Mouse (Mus musculus) left cerebral cortex, adult 2 months (tissue): ENCODE measurements around the gene Rrp1. TPM values are rescaled to one million over a fixed set of nuclear protein-coding genes. Genes with fewer than 3 reads are reported as not detected.

Experiments used
- DNase-seq, 2 experiments: peaks; one replicate each; pipeline ENCODE4 v3.0.0; 2021 to 2022; ENCODE audit warnings: low spot score in 2 of 2, mixed read lengths in 1 of 2; ENCODE audit errors: extremely low spot score in 1 of 2
- H3K27ac ChIP-seq: fragments of 200-600 bp; 2 replicates; pipeline ENCODE4 v1.8.1; 2022
- H3K4me3 ChIP-seq: fragments of 200-600 bp; 2 replicates; pipeline ENCODE4 v1.8.1; 2022
- CTCF ChIP-seq: fragments of 200-600 bp; IDR thresholded peaks from 2 replicates; pipeline ENCODE4 v1.8.1; 2022; ENCODE audit warnings: antibody characterized with exemption, mild to moderate bottlenecking, moderate library complexity
- intact Hi-C: fragments of 180-260 bp; cut with DNase I; formaldehyde crosslinking; loops from one replicate; pipeline ENCODE4 v1.15.1; 2025
- long read RNA-seq, 2 experiments: library from polyadenylated mRNA; stranded (forward); transcript quantifications; one replicate each; pipeline ENCODE4 v2.0.0; 2021; ENCODE audit warnings: borderline mapping rate in 2 of 2
- total RNA-seq, 2 experiments: library from RNA; stranded (reverse); gene quantifications; 2 replicates each; pipeline ENCODE4 v1.2.3; 2021

Gene Rrp1
- 100 to 1,000 TPM; 339 to 348 TPM for total RNA-seq
- long read RNA-seq, experiment 1, partial matches to known transcripts = 14 of 43 reads
- long read RNA-seq, experiment 1, other reads (novel, unspliced or antisense) = 29 of 43 reads
- long read RNA-seq, experiment 2, partial matches to known transcripts = 9 of 25 reads
- long read RNA-seq, experiment 2, other reads (novel, unspliced or antisense) = 16 of 25 reads

DNA sequence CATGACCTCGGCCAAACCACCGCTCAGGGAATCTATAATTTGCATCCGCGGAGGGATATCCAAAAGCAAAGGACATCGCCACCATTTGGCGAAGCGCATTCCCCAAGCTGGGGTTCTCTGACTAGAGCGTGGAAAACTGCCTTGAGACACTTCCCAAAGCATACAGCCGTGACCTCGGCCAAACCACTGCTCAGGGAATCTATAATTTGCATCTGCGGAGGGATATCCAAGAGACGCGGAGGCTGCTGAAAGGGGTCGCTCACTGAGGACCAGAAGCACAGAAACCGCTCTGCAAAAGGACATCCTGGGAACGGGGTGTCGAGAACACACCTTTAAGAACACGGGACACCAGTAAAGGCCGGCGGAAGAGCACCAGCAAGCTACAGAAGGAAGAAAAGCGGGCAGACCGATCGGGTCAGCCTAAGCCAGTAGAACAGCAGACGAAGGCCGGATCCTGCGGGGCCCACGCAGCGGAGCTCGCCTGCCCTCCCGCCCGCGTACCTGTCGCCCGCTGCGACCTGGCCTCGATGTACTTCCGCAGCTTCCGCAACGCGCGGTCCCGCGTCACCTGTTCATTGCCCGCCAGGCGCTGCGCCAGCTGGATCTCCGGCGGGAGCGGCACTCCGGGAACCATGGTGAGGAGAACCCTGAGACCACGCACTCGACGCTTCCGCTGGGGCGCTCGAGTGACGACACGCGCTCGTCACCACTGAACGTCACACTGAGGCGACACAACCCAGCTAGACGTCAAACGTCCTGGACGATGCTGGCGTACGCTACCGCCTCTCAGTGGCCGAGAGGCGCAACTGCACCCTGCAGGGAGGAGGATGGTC is at the start of gene Rrp1:
TSS of gene Rrp1 (minus strand) at position 725 of the 833 bp plus-strand sequence.
- peak; percentile 95 to 98 for DNase-seq

DNA sequence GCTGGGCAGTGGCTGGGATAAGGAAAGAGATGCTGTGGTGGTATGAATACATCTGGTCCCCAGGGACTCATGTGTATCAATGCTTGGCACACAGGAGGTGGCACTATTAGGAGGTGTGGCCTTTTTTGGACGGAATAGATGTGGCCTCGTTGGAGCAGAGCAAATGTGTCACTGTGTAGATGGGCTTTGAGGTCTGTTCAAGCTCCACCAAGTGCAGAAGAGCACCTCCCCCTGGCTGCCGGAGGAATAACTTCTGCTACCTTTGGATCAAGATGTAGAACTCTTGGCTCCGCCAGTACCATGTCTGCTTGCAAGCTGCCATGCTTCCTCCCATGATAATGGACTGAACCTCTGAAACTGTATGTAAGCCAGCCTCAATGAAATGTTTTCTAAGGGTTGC is 48.9 kb upstream of the Rrp1 start:
- Histone ChIP-seq H3K4me3 (no peak overlapping the region), H3K27ac (no peak overlapping the region)
- DNase-seq = no peak
- TF ChIP-seq CTCF = peak; percentile 48
- intact Hi-C loops = no loop called here

More for the DNA sequence above, at the start of gene Rrp1:
- Histone ChIP-seq H3K27ac (peak within 1 kb of the TSS; percentile 85), H3K4me3 (peak within 1 kb of the TSS; percentile 95)
- intact Hi-C loops = loop anchor here (5.0 kb wide), 1 partner anchor 225 kb away; the partner anchor contains the start of gene Pwp2
- TF ChIP-seq CTCF = peak; percentile 100

- intact Hi-C loops = no loop called here
- H3K4me3 ChIP-seq = no peak overlapping the region
- TF ChIP-seq CTCF = no peak
- no peak for DNase-seq
- peak overlapping the region; percentile 72 for H3K27ac ChIP-seq
Measured at GRCm38 (mm10) chr10:78460463-78460862, 47.6 kb upstream of the Rrp1 start.

DNA sequence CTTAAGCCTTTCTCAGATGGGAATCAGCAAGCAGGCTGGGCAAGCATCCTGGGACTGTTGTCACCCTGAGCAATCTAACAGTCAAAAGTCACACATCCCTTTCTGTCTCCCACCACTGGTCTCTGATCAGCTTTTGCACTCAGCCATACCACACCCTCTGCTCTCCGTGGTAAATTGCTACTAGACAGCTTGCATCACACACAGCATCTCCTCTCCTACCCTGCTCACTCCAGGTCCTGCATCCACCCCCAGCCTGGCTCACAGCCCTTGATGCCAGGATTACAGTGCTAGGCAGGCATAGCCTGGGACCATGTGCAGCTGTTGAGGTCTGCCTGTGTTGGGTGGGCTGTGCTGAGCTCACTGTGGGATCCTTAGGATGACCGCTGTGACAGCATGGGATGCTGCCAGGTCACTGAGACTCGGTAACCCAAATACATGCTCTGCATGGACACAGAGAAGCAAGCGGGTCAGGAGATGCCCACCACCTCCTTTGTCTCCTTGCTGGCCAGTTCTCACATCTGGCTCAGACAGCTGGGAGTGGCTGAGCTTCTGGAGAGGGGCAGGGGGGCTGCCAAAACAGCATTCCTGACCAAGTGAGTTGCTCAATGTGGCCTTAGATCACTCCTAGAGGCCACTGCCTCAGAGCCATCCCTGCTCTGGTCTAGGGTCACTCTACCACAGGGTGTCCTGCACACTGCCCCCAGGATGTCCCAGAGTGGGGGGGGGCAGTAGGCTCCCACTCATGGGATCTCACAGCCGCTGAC is 45.7 kb upstream of the Rrp1 start:
- no peak for DNase-seq
- no peak for TF ChIP-seq CTCF
- peak overlapping the region; percentile 66 for H3K27ac ChIP-seq

DNA sequence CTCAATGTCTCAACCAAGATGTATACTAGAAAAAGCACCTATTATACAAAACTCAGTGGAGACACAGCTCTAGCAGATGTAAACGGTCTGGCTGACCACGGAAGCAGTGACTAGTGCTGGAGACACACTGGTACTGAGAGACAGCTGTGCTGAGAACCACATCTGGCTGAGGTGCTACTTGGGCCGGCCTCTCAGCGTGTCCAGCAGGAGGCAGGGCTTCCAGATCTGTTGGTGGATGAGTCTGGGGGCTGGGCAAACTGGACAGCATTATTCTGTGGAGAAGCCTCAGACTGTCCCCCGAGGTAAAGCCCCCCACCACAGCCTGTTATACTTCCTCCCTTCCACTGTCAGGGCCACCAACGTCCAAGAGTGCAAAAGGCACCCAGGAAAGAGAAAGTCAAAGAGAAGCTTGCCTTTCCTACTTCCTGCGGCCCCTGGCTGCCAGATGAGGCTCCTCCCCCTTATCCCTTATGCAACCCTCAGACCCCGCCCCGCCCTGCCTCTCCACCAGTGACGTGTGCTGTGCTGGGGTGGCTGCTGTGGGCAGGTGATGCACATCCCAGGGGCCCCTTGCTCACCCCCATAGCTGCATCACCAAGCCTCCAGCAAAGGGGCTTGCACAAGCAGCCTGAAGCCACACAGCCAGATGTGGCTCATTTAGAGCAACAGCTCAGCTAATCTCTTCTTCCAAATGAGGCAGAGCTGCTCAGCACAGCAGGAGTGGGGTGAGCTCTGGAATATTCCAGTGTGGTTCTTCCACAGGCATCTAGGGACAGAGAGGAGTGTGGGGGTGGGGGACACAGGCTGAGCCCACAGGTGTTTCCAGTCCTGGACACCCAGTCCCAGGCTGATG is 44.9 kb upstream of the Rrp1 start:
- peak in 1 of 2 experiments; percentile 63 for DNase-seq
- no peak overlapping the region for H3K4me3 ChIP-seq
- H3K27ac ChIP-seq = peak overlapping the region; percentile 66
- intact Hi-C loops = no loop called here
- no peak; the same call in 1 of the 2 replicates for TF ChIP-seq CTCF

More for the DNA sequence above, 45.7 kb upstream of the Rrp1 start:
- intact Hi-C loops = no loop called here
- H3K4me3 ChIP-seq = no peak overlapping the region

DNA sequence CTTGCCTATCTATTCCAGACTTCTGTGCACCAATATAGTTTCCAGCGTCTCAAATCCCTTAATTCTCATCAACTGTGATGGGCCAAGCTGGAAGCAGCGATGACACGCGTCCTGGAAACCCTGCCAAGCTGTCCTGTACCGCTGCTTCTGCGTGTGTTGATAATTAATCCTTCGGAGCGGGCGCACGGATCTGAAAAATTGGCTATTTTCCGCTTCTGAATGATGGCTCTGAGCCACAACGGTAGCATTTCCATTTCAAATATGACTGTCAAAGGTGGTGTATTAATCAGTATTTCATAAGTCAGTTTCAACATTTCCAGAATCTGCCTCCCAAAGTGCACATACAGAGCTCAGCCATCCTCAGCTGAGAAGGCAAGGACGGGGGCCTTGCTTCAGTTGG is 43.9 kb upstream of the Rrp1 start:
- intact Hi-C loops = no loop called here
- no peak for TF ChIP-seq CTCF
- peak overlapping the region; percentile 66 for H3K27ac ChIP-seq
- no peak overlapping the region for H3K4me3 ChIP-seq
- DNase-seq = no peak

- no peak overlapping the region for H3K4me3 ChIP-seq
- H3K27ac ChIP-seq = peak overlapping the region; percentile 79
- intact Hi-C loops = no loop called here
- TF ChIP-seq CTCF = no peak
- DNase-seq = no peak
Measured at GRCm38 (mm10) chr10:78452641-78453040, 39.8 kb upstream of the Rrp1 start.

GRCm38 (mm10) chr10:78450761-78451160 is 37.9 kb upstream of the Rrp1 start:
- Histone ChIP-seq H3K4me3 (no peak overlapping the region), H3K27ac (no peak overlapping the region)
- no peak for DNase-seq
- TF ChIP-seq CTCF = peak; percentile 41
- intact Hi-C loops = no loop called here

DNA sequence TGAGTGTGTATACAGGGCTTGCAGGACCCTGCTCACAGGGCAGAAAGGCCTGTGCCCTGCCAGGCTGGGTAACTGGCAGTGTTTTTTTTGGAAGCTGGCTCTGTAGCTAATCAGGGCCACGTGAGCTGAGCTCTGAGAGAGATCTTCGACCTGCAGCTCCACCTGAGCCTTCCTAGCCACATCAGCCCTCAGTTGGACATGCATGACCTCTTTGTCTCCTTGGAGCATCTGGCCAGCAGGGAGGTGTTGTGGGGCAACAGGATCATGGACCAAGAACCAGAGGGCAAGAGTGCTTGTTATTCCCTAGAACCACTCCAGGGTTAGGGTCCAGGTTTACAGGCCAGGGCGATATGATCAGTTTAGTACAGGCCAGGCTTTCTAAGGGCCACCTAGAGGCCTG is 34.6 kb upstream of the Rrp1 start:
- intact Hi-C loops = no loop called here
- no peak for TF ChIP-seq CTCF
- H3K27ac ChIP-seq = no peak overlapping the region

DNA sequence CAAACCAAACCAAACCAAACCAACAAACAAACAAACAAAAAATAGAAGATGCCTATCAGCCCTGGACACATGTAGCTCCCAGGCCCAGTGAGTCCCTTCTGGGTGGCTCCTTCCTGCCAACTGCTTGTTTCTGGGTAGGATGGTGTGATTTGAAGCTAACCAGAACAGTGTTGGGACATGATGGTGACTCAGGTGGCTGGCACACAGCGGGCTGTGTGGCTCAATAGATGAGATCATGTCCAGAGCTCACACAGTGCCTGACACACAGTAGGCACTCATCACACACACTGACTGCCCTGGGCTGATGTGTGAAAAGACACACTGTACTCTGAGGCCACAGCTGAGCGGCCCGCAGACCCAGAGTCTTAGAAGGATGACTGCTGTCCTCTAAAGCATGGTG is 33.4 kb upstream of the Rrp1 start:
- TF ChIP-seq CTCF = no peak
- intact Hi-C loops = no loop called here
- Histone ChIP-seq H3K27ac (no peak overlapping the region), H3K4me3 (no peak overlapping the region)
- no peak for DNase-seq

More for the DNA sequence above, 34.6 kb upstream of the Rrp1 start:
- DNase-seq = no peak
- no peak overlapping the region for H3K4me3 ChIP-seq

DNA sequence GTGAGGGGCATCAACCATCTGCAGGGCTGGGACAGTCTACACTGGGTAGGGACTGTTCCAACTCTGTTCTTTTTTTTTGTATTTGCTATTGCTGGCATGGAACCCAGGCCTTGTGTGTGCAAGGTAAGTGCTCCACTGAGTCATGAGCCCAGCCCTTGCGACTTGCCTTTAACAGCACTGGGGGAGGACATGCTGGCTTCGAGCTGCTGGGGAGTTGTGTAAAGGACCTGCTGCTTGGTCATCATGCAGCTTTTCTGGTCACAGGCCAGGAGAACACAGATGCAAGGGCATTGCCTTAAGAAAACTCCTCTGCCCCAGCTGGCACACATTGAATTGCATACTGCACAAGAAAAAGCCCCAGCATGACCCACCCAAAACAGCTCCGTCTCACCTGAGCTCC is 29.4 kb upstream of the Rrp1 start:
- no peak for TF ChIP-seq CTCF
- DNase-seq = no peak
- Histone ChIP-seq H3K27ac (no peak overlapping the region), H3K4me3 (no peak overlapping the region)
- intact Hi-C loops = no loop called here
